Mouse (Mus musculus): ENCODE measurements around the gene Meis2. TPM values are rescaled to one million over a fixed set of nuclear protein-coding genes. Genes with fewer than 3 reads are reported as not detected.
A peak's percentile ranks its signal among the peaks of the same experiment; 100 is the strongest.

Meis2 gene
- polyA plus RNA-seq, 1 experiment from 2014 or later: 1.6 TPM

GRCm38 (mm10) chr2:116064521-116064920 is 1.1 kb downstream of the Meis2 start:
- H3K4me2 ChIP-seq (ENCODE audit: low read depth, low read length): peak overlapping the region; percentile 61
- H3K36me3 ChIP-seq (ENCODE audit: control insufficient read depth, insufficient read depth): no peaks in the 10 kb centered on the region
- no peaks in the 10 kb centered on the region for H3K4me1 ChIP-seq (ENCODE audit: control insufficient read depth, low read depth, low read length)
- WGBS (ENCODE audit: insufficient replicate concordance): 2% methylated on average over 20 of the region's 20 CpGs
- H3K9ac ChIP-seq (ENCODE audit: low read depth, low read length): no peak overlapping the region
- no peak for ATAC-seq (ENCODE audit: low read depth)
- H3K27ac ChIP-seq (ENCODE audit: low read length): no peak overlapping the region
- H3K9me3 ChIP-seq (replicated peaks; ENCODE audit: control insufficient read depth, low read length): no peaks in the 10 kb centered on the region
- H3K27me3 ChIP-seq (ENCODE audit: control insufficient read depth, insufficient read depth, low read depth, low read length): peaks cover 90% of the 10 kb centered on the region
- H3K4me3 ChIP-seq (ENCODE audit: low read depth, low read length): peak overlapping the region; percentile 60

GRCm38 (mm10) chr2:116063819-116064293 is 1.8 kb downstream of the Meis2 start:
- no peak overlapping the region for H3K27ac ChIP-seq (ENCODE audit: low read length)
- peak overlapping the region; percentile 60 for H3K4me3 ChIP-seq (ENCODE audit: low read depth, low read length)
- peaks cover 86% of the 10 kb centered on the region for H3K27me3 ChIP-seq (ENCODE audit: control insufficient read depth, insufficient read depth, low read depth, low read length)
- H3K4me2 ChIP-seq (ENCODE audit: low read depth, low read length): peak overlapping the region; percentile 61
- H3K4me1 ChIP-seq (ENCODE audit: control insufficient read depth, low read depth, low read length): no peaks in the 10 kb centered on the region
- no peak for ATAC-seq (ENCODE audit: low read depth)
- WGBS (ENCODE audit: insufficient replicate concordance): under 1% methylated on average over 37 of the region's 37 CpGs
- no peaks in the 10 kb centered on the region for H3K9me3 ChIP-seq (replicated peaks; ENCODE audit: control insufficient read depth, low read length)
- H3K36me3 ChIP-seq (ENCODE audit: control insufficient read depth, insufficient read depth): no peaks in the 10 kb centered on the region
- peak overlapping the region; percentile 51 for H3K9ac ChIP-seq (ENCODE audit: low read depth, low read length)

- Histone ChIP-seq H3K9me3 (replicated peaks; ENCODE audit: control insufficient read depth, low read length) (no peaks in the 10 kb centered on the region), H3K4me2 (ENCODE audit: low read depth, low read length) (peak overlapping the region; percentile 61), H3K27me3 (ENCODE audit: control insufficient read depth, insufficient read depth, low read depth, low read length) (peaks cover 80% of the 10 kb centered on the region), H3K9ac (ENCODE audit: low read depth, low read length) (no peak overlapping the region), H3K36me3 (ENCODE audit: control insufficient read depth, insufficient read depth) (no peaks in the 10 kb centered on the region), H3K4me3 (ENCODE audit: low read depth, low read length) (peak overlapping the region; percentile 60), H3K4me1 (ENCODE audit: control insufficient read depth, low read depth, low read length) (no peaks in the 10 kb centered on the region), H3K27ac (ENCODE audit: low read length) (no peak overlapping the region)
- no peak for ATAC-seq (ENCODE audit: low read depth)
- under 1% methylated on average over 36 of the region's 36 CpGs for WGBS (ENCODE audit: insufficient replicate concordance)
These were observed 2.7 kb downstream of the Meis2 start for GRCm38 (mm10) chr2:116062761-116063441.

GRCm38 (mm10) chr2:116062251-116062651 is 3.4 kb downstream of the Meis2 start:
- Histone ChIP-seq H3K4me1 (ENCODE audit: control insufficient read depth, low read depth, low read length) (no peaks in the 10 kb centered on the region), H3K27me3 (ENCODE audit: control insufficient read depth, insufficient read depth, low read depth, low read length) (peaks cover 75% of the 10 kb centered on the region), H3K36me3 (ENCODE audit: control insufficient read depth, insufficient read depth) (no peaks in the 10 kb centered on the region), H3K4me3 (ENCODE audit: low read depth, low read length) (peak overlapping the region; percentile 60), H3K4me2 (ENCODE audit: low read depth, low read length) (peak overlapping the region; percentile 61), H3K9ac (ENCODE audit: low read depth, low read length) (no peak overlapping the region), H3K27ac (ENCODE audit: low read length) (no peak overlapping the region), H3K9me3 (replicated peaks; ENCODE audit: control insufficient read depth, low read length) (no peaks in the 10 kb centered on the region)
- ATAC-seq (ENCODE audit: low read depth): no peak
- WGBS (ENCODE audit: insufficient replicate concordance): under 1% methylated on average over 20 of the region's 20 CpGs

GRCm38 (mm10) chr2:116061401-116062021 is 4.1 kb downstream of the Meis2 start:
- Histone ChIP-seq H3K4me2 (ENCODE audit: low read depth, low read length) (peak overlapping the region; percentile 61), H3K9me3 (replicated peaks; ENCODE audit: control insufficient read depth, low read length) (no peaks in the 10 kb centered on the region), H3K4me1 (ENCODE audit: control insufficient read depth, low read depth, low read length) (no peaks in the 10 kb centered on the region), H3K27me3 (ENCODE audit: control insufficient read depth, insufficient read depth, low read depth, low read length) (peaks cover 67% of the 10 kb centered on the region), H3K4me3 (ENCODE audit: low read depth, low read length) (peak overlapping the region; percentile 60), H3K27ac (ENCODE audit: low read length) (no peak overlapping the region), H3K36me3 (ENCODE audit: control insufficient read depth, insufficient read depth) (no peaks in the 10 kb centered on the region), H3K9ac (ENCODE audit: low read depth, low read length) (no peak overlapping the region)
- ATAC-seq (ENCODE audit: low read depth): no peak
- under 1% methylated on average over 30 of the region's 30 CpGs for WGBS (ENCODE audit: insufficient replicate concordance)

- Histone ChIP-seq H3K27ac (ENCODE audit: low read length) (no peak overlapping the region), H3K9me3 (replicated peaks; ENCODE audit: control insufficient read depth, low read length) (no peaks in the 10 kb centered on the region), H3K27me3 (ENCODE audit: control insufficient read depth, insufficient read depth, low read depth, low read length) (peaks cover 61% of the 10 kb centered on the region), H3K9ac (ENCODE audit: low read depth, low read length) (no peak overlapping the region; the same call in 1 of the 2 replicates), H3K4me3 (ENCODE audit: low read depth, low read length) (no peak overlapping the region), H3K4me1 (ENCODE audit: control insufficient read depth, low read depth, low read length) (no peaks in the 10 kb centered on the region), H3K4me2 (ENCODE audit: low read depth, low read length) (peak overlapping the region; percentile 61; the same call in 1 of the 2 replicates), H3K36me3 (ENCODE audit: control insufficient read depth, insufficient read depth) (no peaks in the 10 kb centered on the region)
- no peak for ATAC-seq (ENCODE audit: low read depth)
- 12% methylated on average over 21 of the region's 21 CpGs for WGBS (ENCODE audit: insufficient replicate concordance)
These were observed 4.8 kb downstream of the Meis2 start for GRCm38 (mm10) chr2:116060701-116061400.

- no peak overlapping the region; the same call in 1 of the 2 replicates for H3K4me3 ChIP-seq (ENCODE audit: low read depth, low read length)
- no peaks in the 10 kb centered on the region for H3K9me3 ChIP-seq (replicated peaks; ENCODE audit: control insufficient read depth, low read length)
- no peaks in the 10 kb centered on the region for H3K4me1 ChIP-seq (ENCODE audit: control insufficient read depth, low read depth, low read length)
- H3K36me3 ChIP-seq (ENCODE audit: control insufficient read depth, insufficient read depth): no peaks in the 10 kb centered on the region
- 12% methylated on average over 19 of the region's 19 CpGs for WGBS (ENCODE audit: insufficient replicate concordance)
- H3K4me2 ChIP-seq (ENCODE audit: low read depth, low read length): no peak overlapping the region
- no peak overlapping the region for H3K27ac ChIP-seq (ENCODE audit: low read length)
- no peak for ATAC-seq (ENCODE audit: low read depth)
- H3K27me3 ChIP-seq (ENCODE audit: control insufficient read depth, insufficient read depth, low read depth, low read length): peaks cover 54% of the 10 kb centered on the region
- no peak overlapping the region for H3K9ac ChIP-seq (ENCODE audit: low read depth, low read length)
These were observed 5.4 kb downstream of the Meis2 start for GRCm38 (mm10) chr2:116060210-116060609.

- peaks cover 49% of the 10 kb centered on the region for H3K27me3 ChIP-seq (ENCODE audit: control insufficient read depth, insufficient read depth, low read depth, low read length)
- no peak for ATAC-seq (ENCODE audit: low read depth)
- H3K9me3 ChIP-seq (replicated peaks; ENCODE audit: control insufficient read depth, low read length): no peaks in the 10 kb centered on the region
- H3K4me2 ChIP-seq (ENCODE audit: low read depth, low read length): no peak overlapping the region
- no peak overlapping the region for H3K9ac ChIP-seq (ENCODE audit: low read depth, low read length)
- no peaks in the 10 kb centered on the region for H3K36me3 ChIP-seq (ENCODE audit: control insufficient read depth, insufficient read depth)
- no peak overlapping the region for H3K27ac ChIP-seq (ENCODE audit: low read length)
- 54% methylated on average over 1 of the region's 1 CpGs for WGBS (ENCODE audit: insufficient replicate concordance)
- H3K4me3 ChIP-seq (ENCODE audit: low read depth, low read length): no peak overlapping the region
- no peaks in the 10 kb centered on the region for H3K4me1 ChIP-seq (ENCODE audit: control insufficient read depth, low read depth, low read length)
These were observed 6.0 kb downstream of the Meis2 start for GRCm38 (mm10) chr2:116059661-116060060.

- 47% methylated on average over 3 of the region's 3 CpGs for WGBS (ENCODE audit: insufficient replicate concordance)
- no peak overlapping the region for H3K9ac ChIP-seq (ENCODE audit: low read depth, low read length)
These were observed 6.6 kb downstream of the Meis2 start for GRCm38 (mm10) chr2:116059066-116059465.

More at GRCm38 (mm10) chr2:116059066-116059465, 6.6 kb downstream of the Meis2 start:
- Histone ChIP-seq H3K27ac (ENCODE audit: low read length) (no peak overlapping the region), H3K36me3 (ENCODE audit: control insufficient read depth, insufficient read depth) (no peaks in the 10 kb centered on the region), H3K4me2 (ENCODE audit: low read depth, low read length) (no peak overlapping the region), H3K9me3 (replicated peaks; ENCODE audit: control insufficient read depth, low read length) (no peaks in the 10 kb centered on the region), H3K4me3 (ENCODE audit: low read depth, low read length) (no peak overlapping the region), H3K27me3 (ENCODE audit: control insufficient read depth, insufficient read depth, low read depth, low read length) (peaks cover 45% of the 10 kb centered on the region), H3K4me1 (ENCODE audit: control insufficient read depth, low read depth, low read length) (no peaks in the 10 kb centered on the region)
- no peak for ATAC-seq (ENCODE audit: low read depth)

Measured in liver, embryonic 16.5 days (tissue).